8 mouse cellular contexts compared by ENCODE assay signal in genomic region chr17:25222504-25222940, GRCm38 (mm10). TPM values are rescaled to one million over a fixed set of nuclear protein-coding genes. Genes with fewer than 3 reads are reported as not detected.
DNase-seq lines count a peak whose midpoint lies in the region; ATAC-seq and TF ChIP-seq lines count a peak whose summit lies in the region.
"Not testable (repeated sequence)": the region's sequence is repeated elsewhere in the genome, so short reads cannot be mapped to it uniquely, and the experiment has no call there.

No protein-coding gene starts in this region.

- H3K27me3 ChIP-seq in MEL (ENCODE audit: control insufficient read depth in 1 of 2, insufficient read depth in 2 of 2, low read length in 2 of 2); forebrain, embryonic 13.5 days; hindbrain, embryonic 12.5 days: not testable (repeated sequence)

- peaks cover 1 to 27% of the 10 kb centered on the region in 2 experiments; a peak in 3 of 4 replicates for H3K36me3 ChIP-seq in MEL (ENCODE audit: control insufficient read depth in 1 of 2, insufficient read depth in 2 of 2, low read length in 2 of 2)
- H3K36me3 ChIP-seq in forebrain, embryonic 13.5 days (ENCODE audit: poor library complexity, severe bottlenecking) = peaks cover 16% of the 10 kb centered on the region
- H3K36me3 ChIP-seq in hindbrain, embryonic 12.5 days = peaks cover 39% of the 10 kb centered on the region

- peak overlapping the region; percentile 66 for H3K4me2 ChIP-seq in forebrain, embryonic 13.5 days
- peak overlapping the region; percentile 61 for H3K4me2 ChIP-seq in hindbrain, embryonic 12.5 days (replicated peaks)

- not testable (repeated sequence) for TF ChIP-seq POLR2A in MEL (IDR thresholded peaks at IDR 0.05; ENCODE audit: control insufficient read depth in 1 of 2, insufficient read depth in 1 of 2, low read depth in 1 of 2, low read length in 2 of 2, poor library complexity in 1 of 2)

- intact Hi-C loops in left cerebral cortex, postnatal 25 days (cut with DNase I) = loop anchor here (1.0 kb wide), 1 partner anchor 34 kb away; the partner anchor contains the start of gene Unkl

- not testable (repeated sequence) for DNase-seq in MEL (ENCODE audit: low read depth, low spot score)
- peak; percentile 78 for DNase-seq in cerebellum, adult 9-10 months
- DNase-seq in left cerebral cortex, postnatal 25 days (ENCODE audit: low spot score in 2 of 2) = peak; percentile 45
- peak; percentile 19 for DNase-seq in retina, postnatal 1 day
- peak; percentile 64 for DNase-seq in thymus, postnatal 4 days

- peaks cover 35% of the 10 kb centered on the region for H3K79me2 ChIP-seq in MEL (ENCODE audit: control insufficient read depth, insufficient read depth, low read length, poor library complexity)

- peak overlapping the region; percentile 92 for H3K27ac ChIP-seq in MEL (ENCODE audit: control insufficient read depth, low read depth, low read length)
- H3K27ac ChIP-seq in forebrain, embryonic 13.5 days; hindbrain, embryonic 12.5 days: not testable (repeated sequence)

- not testable (repeated sequence) for H3K9me3 ChIP-seq in MEL (replicated peaks; ENCODE audit: insufficient read depth, low read length); forebrain, embryonic 13.5 days (replicated peaks); hindbrain, embryonic 12.5 days (replicated peaks)

- H3K9ac ChIP-seq in MEL (ENCODE audit: control insufficient read depth, low read depth, low read length, poor library complexity, severe bottlenecking) = peak overlapping the region; percentile 96
- H3K9ac ChIP-seq in forebrain, embryonic 13.5 days = peak overlapping the region; percentile 40; the same call in 1 of the 2 replicates
- not testable (repeated sequence) for H3K9ac ChIP-seq in hindbrain, embryonic 12.5 days

- peaks cover 7 to 42% of the 10 kb centered on the region in 2 experiments for H3K4me1 ChIP-seq in MEL (ENCODE audit: control insufficient read depth in 1 of 2, insufficient read depth in 2 of 2, low read length in 2 of 2)
- peaks cover 14% of the 10 kb centered on the region for H3K4me1 ChIP-seq in forebrain, embryonic 13.5 days
- peaks cover 18% of the 10 kb centered on the region for H3K4me1 ChIP-seq in hindbrain, embryonic 12.5 days

- not testable (repeated sequence) for TF ChIP-seq CTCF in MEL (IDR thresholded peaks at IDR 0.05 in 2 of 3, conservative IDR thresholded peaks at IDR 0.05 in 1 of 3; ENCODE audit: control insufficient read depth in 1 of 3, insufficient read depth in 1 of 3, low read depth in 2 of 3, low read length in 3 of 3, poor library complexity in 1 of 3, severe bottlenecking in 1 of 3)

- TF ChIP-seq EP300 in MEL (IDR thresholded peaks at IDR 0.05; ENCODE audit: low read depth in 1 of 2, low read length in 2 of 2) = not testable (repeated sequence)

- peak; percentile 89 for ATAC-seq in forebrain, embryonic 13.5 days
- ATAC-seq in hindbrain, embryonic 12.5 days (ENCODE audit: low FRiP score) = peak; percentile 80
- ATAC-seq in megakaryocyte, adult 5-6 weeks (ENCODE audit: poor library complexity, severe bottlenecking) = peak; percentile 66

- not testable (repeated sequence) for TF ChIP-seq RAD21 in MEL (IDR thresholded peaks at IDR 0.05; ENCODE audit: low read depth, low read length)

- WGBS in forebrain, embryonic 13.5 days = 14% methylated on average over 14 of the region's 28 CpGs
- WGBS in hindbrain, embryonic 12.5 days = 14% methylated on average over 14 of the region's 28 CpGs

- peak overlapping the region; percentile 76 to 86 for H3K4me3 ChIP-seq in MEL (ENCODE audit: control insufficient read depth in 1 of 2, insufficient read depth in 1 of 2, low read depth in 2 of 2, low read length in 2 of 2)
- H3K4me3 ChIP-seq in forebrain, embryonic 13.5 days = peak overlapping the region; percentile 6; the same call in 1 of the 2 replicates
- peak overlapping the region; percentile 37 for H3K4me3 ChIP-seq in hindbrain, embryonic 12.5 days

TF ChIP-seq in MEL, 35 proteins besides CTCF, POLR2A, EP300 and RAD21:
- peak; percentile 41; the same call in 1 of the 2 replicates for TF ChIP-seq HCFC1 (IDR thresholded peaks at IDR 0.05; ENCODE audit: low read depth, low read length)
- TF ChIP-seq NELFE (IDR thresholded peaks at IDR 0.05; ENCODE audit: low read depth, low read length) = peak; percentile 48; the same call in 1 of the 2 replicates

RNA-seq across cellular contexts. Expression of gene Gnptg, which starts 17.4 kb away (rescaled TPM):
- total RNA-seq in MEL (2012; rRNA removed) = 7.7 and 8.7 TPM in 2 replicates
- polyA plus RNA-seq in MEL (2012; ENCODE audit: insufficient read depth in 1 of 2, insufficient read length in 2 of 2, low read depth in 1 of 2, low replicate concordance in 2 of 2, missing spikeins in 1 of 2) = 10 to 100 TPM in 1 of 2 experiments, not detected in 1; 10.8 TPM
- polyA plus RNA-seq in forebrain, embryonic 13.5 days (2015; fragmentation: Nextera tagmentation; extraction: Ambion mirVana) = 71.9 and 74.8 TPM in 2 replicates
- polyA plus RNA-seq in hindbrain, embryonic 12.5 days (2016; fragmentation: Nextera tagmentation; extraction: Ambion mirVana) = 59.4 and 59.5 TPM in 2 replicates
- 10 to 100 TPM; 71.3 to 79.8 TPM for total RNA-seq in left cerebral cortex, postnatal 25 days (2021)
- total RNA-seq in megakaryocyte, adult 5-6 weeks (2015) = 17.1 and 19.0 TPM in 2 replicates
- total RNA-seq in megakaryocyte, adult 5-6 weeks (2017) = 12.3 and 13.0 TPM in 2 replicates

RNA-seq across cellular contexts. Expression of gene Tsr3, which starts 17.4 kb away (rescaled TPM):
- total RNA-seq in MEL (2012; rRNA removed) = 35.2 and 37.4 TPM in 2 replicates
- polyA plus RNA-seq in MEL (2012; ENCODE audit: insufficient read depth in 1 of 2, insufficient read length in 2 of 2, low read depth in 1 of 2, low replicate concordance in 2 of 2, missing spikeins in 1 of 2) = 10 to 100 TPM in 1 of 2 experiments, not detected in 1; 50.5 TPM
- 63.3 and 64.3 TPM in 2 replicates for polyA plus RNA-seq in forebrain, embryonic 13.5 days (2015; fragmentation: Nextera tagmentation; extraction: Ambion mirVana)
- polyA plus RNA-seq in hindbrain, embryonic 12.5 days (2016; fragmentation: Nextera tagmentation; extraction: Ambion mirVana) = 60.0 and 61.8 TPM in 2 replicates
- 10 to 100 TPM; 24.6 to 25.4 TPM for total RNA-seq in left cerebral cortex, postnatal 25 days (2021)
- total RNA-seq in megakaryocyte, adult 5-6 weeks (2015) = 7.3 and 9.2 TPM in 2 replicates
- total RNA-seq in megakaryocyte, adult 5-6 weeks (2017) = 15.0 and 22.8 TPM in 2 replicates

RNA-seq across cellular contexts. Expression of gene Baiap3, which starts 33.6 kb away (rescaled TPM):
- total RNA-seq in MEL (2012; rRNA removed) = 0.08 and 0.13 TPM in 2 replicates
- polyA plus RNA-seq in MEL (2012; ENCODE audit: insufficient read depth in 1 of 2, insufficient read length in 2 of 2, low read depth in 1 of 2, low replicate concordance in 2 of 2, missing spikeins in 1 of 2) = under 1 TPM in 1 of 2 experiments, not detected in 1; 0.14 TPM
- polyA plus RNA-seq in forebrain, embryonic 13.5 days (2015; fragmentation: Nextera tagmentation; extraction: Ambion mirVana) = 3.6 and 5.2 TPM in 2 replicates
- polyA plus RNA-seq in hindbrain, embryonic 12.5 days (2016; fragmentation: Nextera tagmentation; extraction: Ambion mirVana) = 5.5 and 5.9 TPM in 2 replicates
- 10 to 100 TPM; 17.9 to 28.6 TPM for total RNA-seq in left cerebral cortex, postnatal 25 days (2021)
- total RNA-seq in megakaryocyte, adult 5-6 weeks (2015) = 3.3 and 3.7 TPM in 2 replicates
- 1.8 and 4.0 TPM in 2 replicates for total RNA-seq in megakaryocyte, adult 5-6 weeks (2017)

RNA-seq across cellular contexts. Expression of gene Unkl, which starts 34.3 kb away (rescaled TPM):
- total RNA-seq in MEL (2012; rRNA removed) = 16.6 and 18.0 TPM in 2 replicates
- polyA plus RNA-seq in MEL (2012; ENCODE audit: insufficient read depth in 1 of 2, insufficient read length in 2 of 2, low read depth in 1 of 2, low replicate concordance in 2 of 2, missing spikeins in 1 of 2) = 10 to 100 TPM in 1 of 2 experiments, not detected in 1; 42.4 TPM
- 7.9 and 10.6 TPM in 2 replicates for polyA plus RNA-seq in forebrain, embryonic 13.5 days (2015; fragmentation: Nextera tagmentation; extraction: Ambion mirVana)
- 13.0 and 13.3 TPM in 2 replicates for polyA plus RNA-seq in hindbrain, embryonic 12.5 days (2016; fragmentation: Nextera tagmentation; extraction: Ambion mirVana)
- 10 to 100 TPM; 37.3 to 38.6 TPM for total RNA-seq in left cerebral cortex, postnatal 25 days (2021)
- 7.3 and 7.7 TPM in 2 replicates for total RNA-seq in megakaryocyte, adult 5-6 weeks (2015)
- 7.3 and 10.5 TPM in 2 replicates for total RNA-seq in megakaryocyte, adult 5-6 weeks (2017)

RNA-seq across cellular contexts. Expression of gene BC003965, which starts 38.2 kb away (rescaled TPM):
- 19.8 and 22.0 TPM in 2 replicates for total RNA-seq in MEL (2012; rRNA removed)
- polyA plus RNA-seq in MEL (2012; ENCODE audit: insufficient read depth in 1 of 2, insufficient read length in 2 of 2, low read depth in 1 of 2, low replicate concordance in 2 of 2, missing spikeins in 1 of 2) = 10 to 100 TPM in 1 of 2 experiments, not detected in 1; 29.2 TPM
- polyA plus RNA-seq in forebrain, embryonic 13.5 days (2015; fragmentation: Nextera tagmentation; extraction: Ambion mirVana) = 38.3 and 38.6 TPM in 2 replicates
- polyA plus RNA-seq in hindbrain, embryonic 12.5 days (2016; fragmentation: Nextera tagmentation; extraction: Ambion mirVana) = 33.6 and 34.6 TPM in 2 replicates
- total RNA-seq in left cerebral cortex, postnatal 25 days (2021) = 10 to 100 TPM; 19.9 to 21.3 TPM
- 9.7 and 10.8 TPM in 2 replicates for total RNA-seq in megakaryocyte, adult 5-6 weeks (2015)
- total RNA-seq in megakaryocyte, adult 5-6 weeks (2017) = 2.7 and 5.9 TPM in 2 replicates

Comparison
In these comparisons a context has a peak if more than half of its experiments do, and no peak if none do; other contexts are left out.
1. H3K4me3 ChIP-seq: peak in every context shown above with its lines; median percentile 81 in MEL; 37 in hindbrain, embryonic 12.5 days; 6 in forebrain, embryonic 13.5 days.